8 mouse cellular contexts compared by ENCODE assay signal in the genomic region with DNA sequence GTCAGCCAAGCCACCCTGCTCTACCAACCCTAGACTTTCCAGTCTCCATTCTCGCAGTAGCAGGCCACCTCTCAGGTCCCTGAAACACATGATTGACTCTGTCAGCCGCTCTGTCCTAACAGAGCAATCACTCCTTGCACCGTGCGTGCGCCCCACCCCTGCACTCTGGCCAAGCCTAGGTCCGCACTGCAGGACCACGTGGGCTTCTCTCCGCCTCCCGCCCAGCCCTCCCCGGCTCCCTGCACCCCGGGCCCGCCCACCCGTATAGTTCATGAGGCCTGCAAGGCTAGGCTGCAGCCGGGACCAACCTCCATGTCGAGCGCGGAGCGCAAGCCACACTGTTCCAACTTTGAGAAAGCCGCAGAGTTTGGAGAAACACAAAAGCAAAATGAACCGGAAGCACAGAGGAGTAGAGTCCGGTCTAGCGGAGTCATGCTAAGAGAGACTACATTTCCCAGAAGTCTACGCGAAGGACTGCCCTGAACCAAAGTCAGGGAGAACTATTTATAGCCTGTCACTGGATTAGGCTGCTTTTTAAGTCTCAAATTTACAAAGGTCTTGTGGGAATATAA. TPM values are rescaled to one million over a fixed set of nuclear protein-coding genes. Genes with fewer than 3 reads are reported as not detected.
DNase-seq lines count a peak whose midpoint lies in the region; ATAC-seq and TF ChIP-seq lines count a peak whose summit lies in the region.

No protein-coding gene starts in this region.

- TF ChIP-seq POLR2A in kidney, adult 2 months (IDR thresholded peaks at IDR 0.05; ENCODE audit: low read depth, low read length), result no peak
- TF ChIP-seq POLR2A in spleen, adult 2 months (IDR thresholded peaks at IDR 0.05; ENCODE audit: low read depth, low read length), result peak; percentile 12; the same call in 1 of the 2 replicates

- under 1% methylated on average over 24 of the region's 24 CpGs for WGBS in embryonic facial prominence, embryonic 12.5 days
- WGBS in kidney, adult 2 months, result 1% methylated on average over 24 of the region's 24 CpGs
- WGBS in limb, embryonic 12.5 days, result under 1% methylated on average over 24 of the region's 24 CpGs
- under 1% methylated on average over 24 of the region's 24 CpGs for WGBS in midbrain, embryonic 15.5 days
- under 1% methylated on average over 24 of the region's 24 CpGs for WGBS in spleen, adult 2 months

- H3K4me3 ChIP-seq in embryonic facial prominence, embryonic 12.5 days, result peak overlapping the region; percentile 64
- peak overlapping the region; percentile 89 for H3K4me3 ChIP-seq in kidney, adult 2 months (ENCODE audit: insufficient read depth, low read depth, low read length)
- peak overlapping the region; percentile 59 for H3K4me3 ChIP-seq in limb, embryonic 12.5 days (replicated peaks)
- peak overlapping the region; percentile 54 for H3K4me3 ChIP-seq in midbrain, embryonic 15.5 days
- H3K4me3 ChIP-seq in spleen, adult 2 months (ENCODE audit: extremely low read depth, insufficient read depth, insufficient read length), result peak overlapping the region; percentile 86

- H3K36me3 ChIP-seq in embryonic facial prominence, embryonic 12.5 days, result peaks cover 9% of the 10 kb centered on the region
- peaks cover 3% of the 10 kb centered on the region; the same call in 1 of the 2 replicates for H3K36me3 ChIP-seq in kidney, adult 2 months (ENCODE audit: control insufficient read depth, insufficient read depth, low read length)
- H3K36me3 ChIP-seq in limb, embryonic 12.5 days, result peaks cover 13% of the 10 kb centered on the region
- H3K36me3 ChIP-seq in midbrain, embryonic 15.5 days (replicated peaks), result peaks cover 18% of the 10 kb centered on the region
- peaks cover 1% of the 10 kb centered on the region; the same call in 1 of the 2 replicates for H3K36me3 ChIP-seq in spleen, adult 2 months (ENCODE audit: control insufficient read depth, insufficient read depth, low read length)

- peak overlapping the region; percentile 65 for H3K9ac ChIP-seq in embryonic facial prominence, embryonic 12.5 days
- peak overlapping the region; percentile 74 for H3K9ac ChIP-seq in limb, embryonic 12.5 days (replicated peaks)
- H3K9ac ChIP-seq in midbrain, embryonic 15.5 days, result peak overlapping the region; percentile 58

- peak; percentile 73 to 74 for DNase-seq in urinary bladder, adult 18-20 months (ENCODE audit: low spot score in 2 of 2)
- DNase-seq in urinary bladder, postnatal 10 days (ENCODE audit: low spot score), result no peak
- peak; percentile 88 to 90 for DNase-seq in heart, adult 18-20 months
- DNase-seq in kidney, adult 2 months, result peak; percentile 92
- DNase-seq in spleen, adult 2 months (ENCODE audit: low read depth in 1 of 2, low spot score in 2 of 2), result peak; percentile 17 to 60

- no peak for TF ChIP-seq CTCF in kidney, adult 2 months (conservative IDR thresholded peaks at IDR 0.05; ENCODE audit: insufficient read depth, insufficient read length, low read depth, low read length)
- TF ChIP-seq CTCF in spleen, adult 2 months (IDR thresholded peaks at IDR 0.05; ENCODE audit: extremely low read depth, insufficient read depth, insufficient read length, insufficient replicate concordance), result no peak

- H3K4me2 ChIP-seq in embryonic facial prominence, embryonic 12.5 days (replicated peaks), result peak overlapping the region; percentile 67
- H3K4me2 ChIP-seq in limb, embryonic 12.5 days, result peak overlapping the region; percentile 70
- peak overlapping the region; percentile 62 for H3K4me2 ChIP-seq in midbrain, embryonic 15.5 days

- H3K27me3 ChIP-seq in embryonic facial prominence, embryonic 12.5 days, result no peaks in the 10 kb centered on the region
- no peaks in the 10 kb centered on the region for H3K27me3 ChIP-seq in kidney, adult 2 months (replicated peaks; ENCODE audit: control insufficient read depth, insufficient read depth, low read length)
- no peaks in the 10 kb centered on the region for H3K27me3 ChIP-seq in limb, embryonic 12.5 days
- no peaks in the 10 kb centered on the region for H3K27me3 ChIP-seq in midbrain, embryonic 15.5 days (replicated peaks)
- H3K27me3 ChIP-seq in spleen, adult 2 months (ENCODE audit: control insufficient read depth, insufficient read depth, low read length), result no peaks in the 10 kb centered on the region

- H3K4me1 ChIP-seq in embryonic facial prominence, embryonic 12.5 days, result 0 out of 2 replicates have a peak, but pooled peaks cover 3% of the 10 kb centered on the region
- H3K4me1 ChIP-seq in kidney, adult 2 months (ENCODE audit: control insufficient read depth, insufficient read depth, low read length), result peaks cover 7% of the 10 kb centered on the region; the same call in 1 of the 2 replicates
- peaks cover 10% of the 10 kb centered on the region; the same call in 1 of the 2 replicates for H3K4me1 ChIP-seq in limb, embryonic 12.5 days (replicated peaks)
- H3K4me1 ChIP-seq in midbrain, embryonic 15.5 days, result peaks cover 8% of the 10 kb centered on the region
- no peaks in the 10 kb centered on the region for H3K4me1 ChIP-seq in spleen, adult 2 months (ENCODE audit: control insufficient read depth, insufficient read depth, insufficient read length)

- H3K27ac ChIP-seq in embryonic facial prominence, embryonic 12.5 days, result peak overlapping the region; percentile 93
- H3K27ac ChIP-seq in kidney, adult 2 months (ENCODE audit: insufficient read depth, low read depth, low read length), result peak overlapping the region; percentile 78
- H3K27ac ChIP-seq in limb, embryonic 12.5 days, result peak overlapping the region; percentile 94
- peak overlapping the region; percentile 74 for H3K27ac ChIP-seq in midbrain, embryonic 15.5 days
- peak overlapping the region; percentile 57 for H3K27ac ChIP-seq in spleen, adult 2 months (ENCODE audit: insufficient read depth, low read length)

- peaks cover 3% of the 10 kb centered on the region; the same call in 1 of the 2 replicates for H3K9me3 ChIP-seq in embryonic facial prominence, embryonic 12.5 days
- peaks cover 9% of the 10 kb centered on the region for H3K9me3 ChIP-seq in limb, embryonic 12.5 days
- 0 out of 2 replicates have a peak, but pooled peaks cover 3% of the 10 kb centered on the region for H3K9me3 ChIP-seq in midbrain, embryonic 15.5 days

- ATAC-seq in embryonic facial prominence, embryonic 12.5 days (ENCODE audit: insufficient number of reproducible peaks, insufficient read depth, low FRiP score, low TSS enrichment), result peak; percentile 99
- ATAC-seq in limb, embryonic 12.5 days (ENCODE audit: insufficient number of reproducible peaks, insufficient read depth, low FRiP score, low TSS enrichment, low read depth), result peak; percentile 99
- peak; percentile 98 for ATAC-seq in midbrain, embryonic 15.5 days (replicated peaks)

RNA-seq across cellular contexts. Expression of gene Zfp708, which starts 16.5 kb away (rescaled TPM):
- polyA plus RNA-seq in embryonic facial prominence, embryonic 12.5 days (2016; fragmentation: Nextera tagmentation; extraction: Ambion mirVana), result 8.0 and 8.1 TPM in 2 replicates
- 1 to 10 TPM in 1 of 2 experiments, under 1 TPM in 1; 0.45 to 1.0 TPM for total RNA-seq in heart, adult 18-20 months (2021)
- 0.15 and 0.48 TPM in 2 replicates for polyA plus RNA-seq in kidney, adult 2 months (2012; rRNA removed)
- 8.4 and 8.7 TPM in 2 replicates for polyA plus RNA-seq in limb, embryonic 12.5 days (2016; fragmentation: Nextera tagmentation; extraction: Ambion mirVana)
- polyA plus RNA-seq in midbrain, embryonic 15.5 days (2015; fragmentation: Nextera tagmentation; extraction: Ambion mirVana), result 9.3 and 9.5 TPM in 2 replicates
- polyA plus RNA-seq in spleen, adult 2 months (2012; rRNA removed), result 0.11 TPM in 1 of 2 replicates, not detected in the other

RNA-seq across cellular contexts. Expression of gene Zfp712, which starts 20.3 kb away (rescaled TPM):
- 4.3 and 4.6 TPM in 2 replicates for polyA plus RNA-seq in embryonic facial prominence, embryonic 12.5 days (2016; fragmentation: Nextera tagmentation; extraction: Ambion mirVana)
- total RNA-seq in heart, adult 18-20 months (2021), result 1 to 10 TPM; 1.4 to 1.5 TPM
- 0.16 and 0.19 TPM in 2 replicates for polyA plus RNA-seq in kidney, adult 2 months (2012; rRNA removed)
- polyA plus RNA-seq in limb, embryonic 12.5 days (2016; fragmentation: Nextera tagmentation; extraction: Ambion mirVana), result 4.3 and 4.9 TPM in 2 replicates
- polyA plus RNA-seq in midbrain, embryonic 15.5 days (2015; fragmentation: Nextera tagmentation; extraction: Ambion mirVana), result 7.3 and 8.1 TPM in 2 replicates
- 0.15 and 0.18 TPM in 2 replicates for polyA plus RNA-seq in spleen, adult 2 months (2012; rRNA removed)

RNA-seq across cellular contexts. Expression of gene Gm28557, which starts 27.2 kb away (rescaled TPM):
- 2.3 and 3.4 TPM in 2 replicates for polyA plus RNA-seq in embryonic facial prominence, embryonic 12.5 days (2016; fragmentation: Nextera tagmentation; extraction: Ambion mirVana)
- total RNA-seq in heart, adult 18-20 months (2021), result 1 to 10 TPM; 1.2 to 4.1 TPM
- 4.0 and 5.0 TPM in 2 replicates for polyA plus RNA-seq in kidney, adult 2 months (2012; rRNA removed)
- 2.3 and 3.1 TPM in 2 replicates for polyA plus RNA-seq in limb, embryonic 12.5 days (2016; fragmentation: Nextera tagmentation; extraction: Ambion mirVana)
- polyA plus RNA-seq in midbrain, embryonic 15.5 days (2015; fragmentation: Nextera tagmentation; extraction: Ambion mirVana), result 0.86 and 1.0 TPM in 2 replicates
- 1.0 and 1.1 TPM in 2 replicates for polyA plus RNA-seq in spleen, adult 2 months (2012; rRNA removed)

RNA-seq across cellular contexts. Expression of gene Rslcan18, which starts 34.8 kb away (rescaled TPM):
- 0.24 and 0.32 TPM in 2 replicates for polyA plus RNA-seq in embryonic facial prominence, embryonic 12.5 days (2016; fragmentation: Nextera tagmentation; extraction: Ambion mirVana)
- 1 to 10 TPM; 1.0 to 1.3 TPM for total RNA-seq in heart, adult 18-20 months (2021)
- 0.31 and 0.53 TPM in 2 replicates for polyA plus RNA-seq in kidney, adult 2 months (2012; rRNA removed)
- 0.17 and 0.29 TPM in 2 replicates for polyA plus RNA-seq in limb, embryonic 12.5 days (2016; fragmentation: Nextera tagmentation; extraction: Ambion mirVana)
- polyA plus RNA-seq in midbrain, embryonic 15.5 days (2015; fragmentation: Nextera tagmentation; extraction: Ambion mirVana), result not detected in 2 replicates
- polyA plus RNA-seq in spleen, adult 2 months (2012; rRNA removed), result 0.13 and 0.18 TPM in 2 replicates

RNA-seq across cellular contexts. Expression of gene Zfp759, which starts 40.2 kb away (rescaled TPM):
- polyA plus RNA-seq in embryonic facial prominence, embryonic 12.5 days (2016; fragmentation: Nextera tagmentation; extraction: Ambion mirVana), result 1.9 and 2.8 TPM in 2 replicates
- 1 to 10 TPM; 4.5 to 4.8 TPM for total RNA-seq in heart, adult 18-20 months (2021)
- polyA plus RNA-seq in kidney, adult 2 months (2012; rRNA removed), result 0.31 and 0.39 TPM in 2 replicates
- polyA plus RNA-seq in limb, embryonic 12.5 days (2016; fragmentation: Nextera tagmentation; extraction: Ambion mirVana), result 1.9 and 2.5 TPM in 2 replicates
- polyA plus RNA-seq in midbrain, embryonic 15.5 days (2015; fragmentation: Nextera tagmentation; extraction: Ambion mirVana), result 4.6 and 5.0 TPM in 2 replicates
- polyA plus RNA-seq in spleen, adult 2 months (2012; rRNA removed), result 0.09 and 0.13 TPM in 2 replicates
